Comparison of ENCODE assay signal across 21 mouse cellular contexts in genomic region chr4:70258826-70259225, GRCm38 (mm10).
A peak's percentile ranks its signal among the peaks of the same experiment; 100 is the strongest.
DNase-seq lines count a peak whose midpoint lies in the region; ATAC-seq and TF ChIP-seq lines count a peak whose summit lies in the region.
"Had no signal": no experiment of that assay in that cellular context is flagged by ENCODE, and none has a peak within 500 bp of the region (broad histone marks: within the 10 kb centered on the region; RNA-seq: fewer than 3 reads in every experiment).

No protein-coding gene starts in this region.

- H3K4me1 ChIP-seq in forebrain, embryonic 14.5 days (ENCODE audit: control insufficient read depth, insufficient read depth, low read length), result peaks cover 10% of the 10 kb centered on the region
- peaks cover 5% of the 10 kb centered on the region; the same call in 1 of the 2 replicates for H3K4me1 ChIP-seq in forebrain, embryonic 12.5 days
- H3K4me1 ChIP-seq in hindbrain, postnatal 0 days (ENCODE audit: insufficient read depth, low read length), result peaks cover 10% of the 10 kb centered on the region; the same call in 1 of the 2 replicates
- peaks cover 13% of the 10 kb centered on the region for H3K4me1 ChIP-seq in hindbrain, embryonic 14.5 days (replicated peaks; ENCODE audit: control insufficient read depth, insufficient read depth, low read length)
- H3K4me1 ChIP-seq in neural tube, embryonic 13.5 days (replicated peaks), result peaks cover 24% of the 10 kb centered on the region
- peaks cover 18% of the 10 kb centered on the region for H3K4me1 ChIP-seq in neural tube, embryonic 15.5 days
- no peaks in the 10 kb centered on the region for H3K4me1 ChIP-seq in kidney, embryonic 14.5 days (ENCODE audit: control insufficient read depth, insufficient read depth, low read length)
- H3K4me1 ChIP-seq: embryonic facial prominence, embryonic 15.5 days; heart, embryonic 15.5 days; limb, embryonic 13.5 days had no signal

- 64% methylated on average over 9 of the region's 9 CpGs for WGBS in forebrain, embryonic 14.5 days
- 69% methylated on average over 9 of the region's 9 CpGs for WGBS in forebrain, embryonic 12.5 days
- 57% methylated on average over 9 of the region's 9 CpGs for WGBS in hindbrain, postnatal 0 days
- 66% methylated on average over 9 of the region's 9 CpGs for WGBS in hindbrain, embryonic 14.5 days
- WGBS in neural tube, embryonic 13.5 days, result 62% methylated on average over 9 of the region's 9 CpGs
- WGBS in neural tube, embryonic 15.5 days, result 60% methylated on average over 9 of the region's 9 CpGs
- 64% methylated on average over 9 of the region's 9 CpGs for WGBS in kidney, embryonic 14.5 days

- no peak for ATAC-seq in forebrain, embryonic 14.5 days
- no peak for ATAC-seq in forebrain, embryonic 12.5 days (ENCODE audit: low FRiP score)
- ATAC-seq in hindbrain, postnatal 0 days, result no peak
- ATAC-seq in hindbrain, embryonic 14.5 days (ENCODE audit: low FRiP score), result no peak
- ATAC-seq in neural tube, embryonic 13.5 days (ENCODE audit: low read depth), result no peak
- no peak for ATAC-seq in neural tube, embryonic 15.5 days (ENCODE audit: low FRiP score)
- ATAC-seq in kidney, embryonic 14.5 days (ENCODE audit: low FRiP score, low TSS enrichment), result no peak
- ATAC-seq: activated CD4-positive, CD25-positive, alpha-beta regulatory T cell, adult 4 months; inflammation-experienced regulatory T-cells, adult 6 months had no signal

- no peak for TF ChIP-seq CTCF in hindbrain, postnatal 0 days (IDR thresholded peaks at IDR 0.05; ENCODE audit: low read depth)

- no peaks in the 10 kb centered on the region for H3K27me3 ChIP-seq in forebrain, embryonic 14.5 days (replicated peaks; ENCODE audit: control insufficient read depth, insufficient read depth, low read length)
- no peaks in the 10 kb centered on the region for H3K27me3 ChIP-seq in forebrain, embryonic 12.5 days
- H3K27me3 ChIP-seq in hindbrain, postnatal 0 days (ENCODE audit: insufficient read depth, low read length), result no peaks in the 10 kb centered on the region
- H3K27me3 ChIP-seq in hindbrain, embryonic 14.5 days (ENCODE audit: control insufficient read depth, insufficient read depth, low read length), result no peaks in the 10 kb centered on the region
- no peaks in the 10 kb centered on the region for H3K27me3 ChIP-seq in neural tube, embryonic 13.5 days
- no peaks in the 10 kb centered on the region for H3K27me3 ChIP-seq in neural tube, embryonic 15.5 days (replicated peaks)
- no peaks in the 10 kb centered on the region for H3K27me3 ChIP-seq in kidney, embryonic 14.5 days (ENCODE audit: control insufficient read depth, insufficient read depth, low read length)
- H3K27me3 ChIP-seq: embryonic facial prominence, embryonic 15.5 days; heart, embryonic 15.5 days; limb, embryonic 13.5 days; liver, embryonic 13.5 days had no signal

- no peak overlapping the region for H3K4me3 ChIP-seq in forebrain, embryonic 14.5 days (ENCODE audit: low read depth, low read length)
- no peak overlapping the region for H3K4me3 ChIP-seq in forebrain, embryonic 12.5 days (replicated peaks)
- H3K4me3 ChIP-seq in hindbrain, postnatal 0 days (ENCODE audit: low read length), result no peak overlapping the region
- H3K4me3 ChIP-seq in hindbrain, embryonic 14.5 days (replicated peaks; ENCODE audit: low read length), result no peak overlapping the region
- H3K4me3 ChIP-seq in neural tube, embryonic 13.5 days, result no peak overlapping the region
- no peak overlapping the region for H3K4me3 ChIP-seq in neural tube, embryonic 15.5 days (replicated peaks)
- H3K4me3 ChIP-seq in kidney, embryonic 14.5 days (ENCODE audit: low read length), result no peak overlapping the region
- H3K4me3 ChIP-seq: embryonic facial prominence, embryonic 15.5 days; heart, embryonic 15.5 days; limb, embryonic 13.5 days; liver, embryonic 13.5 days had no signal

- H3K27ac ChIP-seq in forebrain, embryonic 14.5 days (ENCODE audit: low read depth, low read length), result 0 out of 2 replicates have a peak overlapping the region, but pooled peaks have one; percentile 27
- no peak overlapping the region for H3K27ac ChIP-seq in forebrain, embryonic 12.5 days
- peak overlapping the region; percentile 26; the same call in 1 of the 2 replicates for H3K27ac ChIP-seq in hindbrain, postnatal 0 days
- H3K27ac ChIP-seq in hindbrain, embryonic 14.5 days, result no peak overlapping the region
- peak overlapping the region; percentile 42; the same call in 1 of the 2 replicates for H3K27ac ChIP-seq in neural tube, embryonic 13.5 days (replicated peaks)
- no peak overlapping the region for H3K27ac ChIP-seq in neural tube, embryonic 15.5 days (replicated peaks)
- no peak overlapping the region for H3K27ac ChIP-seq in kidney, embryonic 14.5 days (ENCODE audit: low read depth, low read length)
- H3K27ac ChIP-seq: embryonic facial prominence, embryonic 15.5 days; heart, embryonic 15.5 days; limb, embryonic 13.5 days; liver, embryonic 13.5 days had no signal

- DNase-seq in forebrain, embryonic 14.5 days (ENCODE audit: low spot score), result no peak
- no peak for DNase-seq in hindbrain, postnatal 0 days (ENCODE audit: low spot score)
- no peak for DNase-seq in hindbrain, embryonic 14.5 days (ENCODE audit: low spot score)
- DNase-seq: adrenal gland, postnatal 10 days; heart, adult 18-20 months; kidney, adult 8-10 months; kidney, postnatal 25 days; liver, embryonic 13.5 days; lung, embryonic 14.5 days; lung, postnatal 36 days; thymus, postnatal 25 days had no signal

- H3K9me3 ChIP-seq in forebrain, embryonic 14.5 days (replicated peaks; ENCODE audit: control insufficient read depth, low read length), result no peaks in the 10 kb centered on the region
- H3K9me3 ChIP-seq in forebrain, embryonic 12.5 days, result no peaks in the 10 kb centered on the region
- no peaks in the 10 kb centered on the region for H3K9me3 ChIP-seq in hindbrain, postnatal 0 days (ENCODE audit: low read length)
- no peaks in the 10 kb centered on the region for H3K9me3 ChIP-seq in hindbrain, embryonic 14.5 days (ENCODE audit: control insufficient read depth, low read length)
- no peaks in the 10 kb centered on the region for H3K9me3 ChIP-seq in neural tube, embryonic 13.5 days
- no peaks in the 10 kb centered on the region for H3K9me3 ChIP-seq in neural tube, embryonic 15.5 days (replicated peaks)
- H3K9me3 ChIP-seq in kidney, embryonic 14.5 days (ENCODE audit: control insufficient read depth, low read length), result no peaks in the 10 kb centered on the region
- H3K9me3 ChIP-seq: embryonic facial prominence, embryonic 15.5 days; G1E; heart, embryonic 15.5 days; limb, embryonic 13.5 days; liver, embryonic 13.5 days had no signal

- no peak overlapping the region for H3K9ac ChIP-seq in forebrain, embryonic 14.5 days (ENCODE audit: low read length)
- H3K9ac ChIP-seq in forebrain, embryonic 12.5 days, result no peak overlapping the region
- H3K9ac ChIP-seq in hindbrain, postnatal 0 days (replicated peaks; ENCODE audit: low read length), result no peak overlapping the region
- no peak overlapping the region for H3K9ac ChIP-seq in hindbrain, embryonic 14.5 days
- no peak overlapping the region for H3K9ac ChIP-seq in neural tube, embryonic 13.5 days
- no peak overlapping the region for H3K9ac ChIP-seq in neural tube, embryonic 15.5 days (replicated peaks)
- no peak overlapping the region for H3K9ac ChIP-seq in kidney, embryonic 14.5 days (ENCODE audit: low read depth, low read length)
- H3K9ac ChIP-seq: embryonic facial prominence, embryonic 15.5 days; heart, embryonic 15.5 days; limb, embryonic 13.5 days; liver, embryonic 13.5 days; lung, embryonic 14.5 days had no signal

- peaks cover 52% of the 10 kb centered on the region for H3K36me3 ChIP-seq in forebrain, embryonic 14.5 days (ENCODE audit: control insufficient read depth, insufficient read depth, low read length)
- H3K36me3 ChIP-seq in forebrain, embryonic 12.5 days (replicated peaks), result peaks cover 47% of the 10 kb centered on the region
- peaks cover 8% of the 10 kb centered on the region; the same call in 1 of the 2 replicates for H3K36me3 ChIP-seq in hindbrain, postnatal 0 days (ENCODE audit: insufficient read depth, low read length)
- H3K36me3 ChIP-seq in hindbrain, embryonic 14.5 days (replicated peaks; ENCODE audit: control insufficient read depth, insufficient read depth), result peaks cover 9% of the 10 kb centered on the region
- peaks cover 42% of the 10 kb centered on the region for H3K36me3 ChIP-seq in neural tube, embryonic 13.5 days
- peaks cover 32% of the 10 kb centered on the region for H3K36me3 ChIP-seq in neural tube, embryonic 15.5 days
- peaks cover 46% of the 10 kb centered on the region for H3K36me3 ChIP-seq in kidney, embryonic 14.5 days (ENCODE audit: control insufficient read depth, insufficient read depth, low read length)

- H3K4me2 ChIP-seq in forebrain, embryonic 14.5 days (ENCODE audit: low read length), result no peak overlapping the region
- no peak overlapping the region for H3K4me2 ChIP-seq in forebrain, embryonic 12.5 days
- H3K4me2 ChIP-seq in hindbrain, postnatal 0 days (ENCODE audit: low read depth, low read length), result no peak overlapping the region
- H3K4me2 ChIP-seq in hindbrain, embryonic 14.5 days (replicated peaks), result no peak overlapping the region
- no peak overlapping the region for H3K4me2 ChIP-seq in neural tube, embryonic 13.5 days
- H3K4me2 ChIP-seq in neural tube, embryonic 15.5 days, result no peak overlapping the region
- H3K4me2 ChIP-seq in kidney, embryonic 14.5 days (replicated peaks; ENCODE audit: low read depth, low read length), result no peak overlapping the region
- H3K4me2 ChIP-seq: embryonic facial prominence, embryonic 15.5 days; heart, embryonic 15.5 days; limb, embryonic 13.5 days; liver, embryonic 13.5 days; lung, embryonic 14.5 days had no signal

Comparison
In these comparisons a context has a peak if more than half of its experiments do, and no peak if none do; other contexts are left out.
1. H3K27ac ChIP-seq: peak in forebrain, embryonic 14.5 days (single experiment), hindbrain, postnatal 0 days (single experiment) and neural tube, embryonic 13.5 days (single experiment); none in forebrain, embryonic 12.5 days (single experiment), hindbrain, embryonic 14.5 days (single experiment), neural tube, embryonic 15.5 days (single experiment) and kidney, embryonic 14.5 days (single experiment).